Mouse (Mus musculus): ENCODE measurements at regions not wholly inside any gene's neighbourhood (a gene's known extent, or its start where the extent isn't known, plus 50 kb on each side); places are given as distances from the start of the nearest gene placed in this dataset.

- TF ChIP-seq CTCF (IDR thresholded peaks at IDR 0.05; ENCODE audit: low read depth): no peak
- TF ChIP-seq EP300 (IDR thresholded peaks at IDR 0.05; ENCODE audit: low read depth): no peak
Observed at GRCm38 (mm10) chr2:170206442-170206754, 58.5 kb upstream of the Zfp217 start.

All from heart, postnatal 0 days (tissue).